Mouse (Mus musculus) lung, postnatal 0 days (tissue): ENCODE results near the gene Kdm1a.

Source experiments
- CTCF ChIP-seq: IDR thresholded peaks from 2 replicates; pipeline ENCODE4 v1.5.1; 2016; ENCODE audit warnings: antibody characterized with exemption, mild to moderate bottlenecking
- EP300 ChIP-seq: IDR thresholded peaks from 2 replicates; pipeline ENCODE4 v1.6.1; 2016; ENCODE audit warnings: antibody characterized with exemption, mild to moderate bottlenecking, control low read depth

DNA sequence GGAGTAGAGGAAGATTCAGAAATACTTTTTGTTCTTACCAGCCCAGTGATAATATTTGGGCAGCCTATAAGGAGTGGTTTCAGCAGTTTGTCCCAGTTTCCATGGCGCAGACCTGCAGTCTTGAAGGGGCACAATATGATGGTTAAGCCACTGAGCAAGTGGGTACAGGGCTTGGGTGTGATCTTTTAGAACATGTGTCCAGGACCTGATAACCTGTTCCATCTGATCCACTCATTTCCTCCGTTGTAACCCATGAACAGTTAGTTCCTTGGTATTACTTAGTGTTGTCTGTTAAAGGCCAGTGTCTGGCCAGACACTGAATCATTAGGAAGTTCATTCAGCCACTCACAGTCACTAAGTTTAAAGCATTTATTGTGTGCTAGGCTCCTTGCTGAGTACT, 78.2 kb downstream of the Kdm1a start:
- TF ChIP-seq CTCF (no peak), EP300 (no peak)
